Mouse (Mus musculus): ENCODE measurements around the gene Olfr172.

Olfr172 gene

DNA sequence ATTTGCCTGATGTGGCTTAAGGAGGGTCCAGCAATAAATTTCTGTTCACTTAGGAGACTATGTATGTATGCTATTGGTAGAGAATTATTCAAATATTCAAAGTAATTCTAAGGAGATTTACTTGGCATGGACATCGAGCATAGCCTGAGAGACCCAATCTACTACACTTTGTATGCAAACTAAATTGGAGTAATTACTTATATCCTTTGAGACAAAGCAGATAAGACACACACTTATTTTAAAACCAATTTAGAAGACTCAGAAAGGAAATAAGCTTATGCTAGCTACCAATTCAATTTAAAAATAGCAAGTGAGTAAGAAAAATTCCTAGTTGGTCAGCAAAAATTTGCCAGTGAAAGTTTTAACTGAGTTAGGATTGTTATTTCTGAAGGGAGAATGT is at the start of gene Olfr172:
Gene Olfr172 (minus strand): TSS at position 101 of the 400 bp plus-strand sequence.
- DNase-seq (ENCODE audit: low spot score in 2 of 2), result no peak

DNA sequence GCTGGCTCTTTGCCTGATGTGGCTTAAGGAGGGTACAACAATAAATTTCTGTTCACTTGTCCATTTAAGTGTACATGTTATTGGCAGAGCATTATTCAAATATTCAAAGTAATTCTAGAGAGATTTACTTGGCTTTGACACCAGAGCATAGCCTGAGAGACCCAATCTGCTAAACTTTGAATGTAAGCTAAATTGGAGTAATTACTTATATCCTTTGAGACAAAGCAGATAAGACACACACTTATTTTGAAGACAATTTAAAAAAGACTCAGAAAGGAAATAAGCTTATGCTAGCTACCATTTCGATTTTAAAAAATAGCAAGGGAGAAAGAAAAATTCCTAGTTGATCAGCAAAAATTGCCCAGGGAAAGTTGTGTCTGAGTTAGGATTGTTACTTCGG is 37.2 kb upstream of the Olfr172 start, which contains the start of gene Olfr173:
Gene Olfr173 (minus strand): TSS at position 101 of the 400 bp plus-strand sequence.
- no peak for DNase-seq (ENCODE audit: low spot score in 2 of 2)

GRCm38 (mm10) chr16:58756191-58756590 is 6.8 kb downstream of the Olfr172 start:
- DNase-seq (ENCODE audit: low spot score in 2 of 2), result no peak

GRCm38 (mm10) chr16:58751314-58751713 is 11.7 kb downstream of the Olfr172 start:
- DNase-seq (ENCODE audit: low spot score in 2 of 2), result no peak

GRCm38 (mm10) chr16:58746715-58747114 is 16.3 kb downstream of the Olfr172 start:
- DNase-seq (ENCODE audit: low spot score in 2 of 2), result no peak

DNA sequence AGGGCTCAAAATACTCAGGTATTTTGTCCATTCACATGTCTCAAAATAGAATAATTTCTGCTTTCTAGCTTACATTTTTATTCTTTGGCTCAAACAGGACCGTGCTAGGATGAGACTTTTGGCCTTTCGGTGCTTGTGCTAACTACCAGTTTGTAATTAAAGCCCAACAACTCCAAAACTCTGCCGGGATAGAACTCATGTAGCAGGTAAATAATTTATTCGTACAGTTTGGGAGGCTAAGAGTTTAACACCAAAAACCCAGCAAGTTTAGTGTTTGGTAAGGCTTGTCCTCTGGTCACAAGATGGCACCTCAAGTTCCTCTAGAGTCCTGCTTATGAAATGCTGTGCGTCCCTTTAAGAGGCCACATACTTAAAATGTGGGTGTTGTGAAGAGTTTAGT is 22.2 kb downstream of the Olfr172 start:
- DNase-seq (ENCODE audit: low spot score in 2 of 2), result no peak

GRCm38 (mm10) chr16:58738800-58739199 is 24.2 kb downstream of the Olfr172 start:
- DNase-seq (ENCODE audit: low spot score in 2 of 2), result no peak

DNA sequence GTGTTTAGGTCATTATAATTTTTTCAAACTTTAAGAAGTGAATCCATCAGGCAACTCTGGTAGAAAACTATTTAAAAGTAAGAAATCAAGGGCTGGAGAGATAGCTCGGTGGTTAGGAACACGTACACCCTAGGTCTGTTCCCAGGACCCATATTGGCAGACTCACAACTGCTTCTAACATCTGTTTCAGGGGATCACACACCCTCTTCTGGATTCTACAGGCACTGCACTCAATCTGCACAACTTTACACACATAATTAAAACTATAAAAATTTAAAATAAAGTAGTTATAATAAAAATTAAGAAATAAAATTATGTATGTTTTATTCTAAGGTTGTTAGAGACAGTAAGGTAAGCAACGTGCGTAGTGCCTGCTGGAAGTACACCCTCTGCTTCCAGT is 24.8 kb downstream of the Olfr172 start:
- no peak for DNase-seq (ENCODE audit: low spot score in 2 of 2)

DNA sequence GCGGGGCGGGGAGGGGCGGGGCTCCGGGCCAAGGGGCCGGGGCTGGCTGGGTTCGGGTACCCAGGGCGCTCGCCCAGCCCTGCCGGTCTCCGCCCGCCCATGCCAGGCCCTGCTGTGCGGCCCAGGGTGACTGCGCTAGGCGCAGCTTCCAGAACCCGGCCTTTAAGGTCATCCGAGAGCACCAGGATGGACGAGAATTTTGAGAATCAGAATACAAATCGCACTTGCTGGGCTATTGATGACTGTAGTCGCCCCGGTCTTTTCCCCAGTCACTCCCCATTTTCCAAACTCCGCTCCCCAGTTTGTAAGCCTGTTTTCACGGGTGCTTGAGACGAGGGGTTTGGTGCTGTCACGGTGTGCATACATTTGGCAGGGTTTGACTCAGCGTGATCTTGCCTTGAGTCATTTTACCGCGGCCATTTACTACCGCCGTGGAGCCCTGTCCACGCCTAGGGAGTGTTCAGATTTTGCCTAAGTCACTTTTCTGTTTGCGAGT is 34.8 kb downstream of the Olfr172 start:
- no peak for DNase-seq (ENCODE audit: low spot score in 2 of 2)

- DNase-seq (ENCODE audit: low spot score in 2 of 2), result peak; percentile 71 to 88
Observed at GRCm38 (mm10) chr16:58727477-58728131, 35.4 kb downstream of the Olfr172 start, which contains the start of gene Cldnd1. Gene Cldnd1 (plus strand): TSS chr16:58727910.

- no peak for DNase-seq (ENCODE audit: low spot score in 2 of 2)
Observed at GRCm38 (mm10) chr16:58726680-58727476, 36.1 kb downstream of the Olfr172 start.

DNA sequence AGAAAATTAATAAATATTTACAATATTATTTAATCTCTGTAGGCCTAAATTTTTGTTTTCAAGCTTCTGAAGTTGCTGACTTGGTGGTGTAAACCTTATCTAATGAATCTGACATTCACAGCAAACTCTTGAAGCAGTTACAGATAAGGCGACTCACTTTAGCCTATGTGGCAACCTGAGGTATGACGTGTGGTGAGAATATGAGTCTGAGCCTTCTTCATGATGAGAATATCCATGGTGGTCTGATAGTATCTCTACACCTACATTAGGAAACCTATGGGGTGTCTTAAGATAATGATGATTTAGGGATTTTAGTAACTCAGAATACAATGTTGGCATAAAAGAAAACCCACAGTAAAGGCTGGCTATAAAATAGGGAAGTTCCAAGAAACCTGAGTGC is 40.7 kb downstream of the Olfr172 start:
- DNase-seq (ENCODE audit: low spot score in 2 of 2), result no peak

DNA sequence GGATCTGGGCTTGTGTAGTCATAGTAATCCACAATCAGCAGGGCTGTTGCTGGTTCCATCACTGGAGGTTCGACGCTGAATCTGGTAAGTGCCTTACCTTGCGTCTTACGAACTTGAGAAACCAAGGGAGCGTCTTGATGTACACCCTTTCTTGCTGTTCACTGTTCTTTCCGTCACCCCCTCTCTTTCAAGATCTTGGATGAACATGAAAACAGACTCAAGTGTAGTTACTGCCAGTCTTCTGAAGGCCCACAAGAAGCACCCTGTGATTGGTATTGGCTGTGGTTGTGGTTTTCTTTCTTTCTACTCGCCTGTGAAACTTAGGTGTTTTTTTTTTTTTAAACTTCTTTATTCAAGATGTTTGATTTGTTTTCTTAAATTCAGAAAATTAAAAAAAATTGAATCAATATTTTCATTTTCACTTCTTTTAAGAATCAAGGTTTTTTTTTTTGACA is 44.3 kb downstream of the Olfr172 start, which contains the start of gene Gpr15:
Gene Gpr15 (minus strand): TSS at position 405 of the 455 bp plus-strand sequence.
- no peak for DNase-seq (ENCODE audit: low spot score in 2 of 2)

DNA sequence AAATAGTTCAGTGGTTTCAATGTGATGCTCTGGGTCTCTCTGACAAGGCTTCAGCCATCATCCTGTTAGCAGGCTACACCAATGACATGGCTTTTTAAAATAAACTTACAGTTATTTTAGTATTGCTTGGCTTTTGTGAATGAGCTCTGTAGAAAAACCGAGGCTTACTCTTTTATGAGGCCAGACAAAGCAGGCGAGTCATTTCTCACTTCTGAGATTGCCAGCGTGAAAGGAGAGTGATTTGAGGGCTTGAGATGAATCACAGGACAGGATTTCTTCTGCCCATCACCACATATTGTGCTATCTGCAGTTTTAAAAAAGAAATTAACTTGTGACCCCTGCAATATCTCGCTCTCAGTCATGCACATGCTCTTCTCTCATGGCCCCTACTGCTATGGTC is 48.0 kb downstream of the Olfr172 start:
- DNase-seq (ENCODE audit: low spot score in 2 of 2), result no peak

DNA sequence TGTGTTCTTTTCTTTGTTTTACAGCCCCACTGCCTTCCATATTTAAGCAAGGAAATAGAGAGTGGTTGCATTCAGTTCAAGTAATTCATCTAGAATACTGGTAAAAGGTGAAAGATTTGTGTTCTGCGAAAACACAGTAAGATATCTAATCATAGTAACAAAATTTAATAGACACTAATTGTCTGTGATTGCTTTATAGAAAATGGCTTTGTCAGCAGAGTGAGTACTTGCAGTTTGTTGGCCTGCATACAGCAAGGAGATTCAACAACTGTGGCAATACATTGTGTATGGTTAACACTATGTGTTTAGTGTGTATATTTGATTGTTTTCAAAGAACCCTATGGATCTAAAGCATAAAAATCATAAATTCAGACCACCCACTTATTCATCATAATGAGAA is 49.8 kb downstream of the Olfr172 start:
- DNase-seq (ENCODE audit: low spot score in 2 of 2), result no peak

DNA sequence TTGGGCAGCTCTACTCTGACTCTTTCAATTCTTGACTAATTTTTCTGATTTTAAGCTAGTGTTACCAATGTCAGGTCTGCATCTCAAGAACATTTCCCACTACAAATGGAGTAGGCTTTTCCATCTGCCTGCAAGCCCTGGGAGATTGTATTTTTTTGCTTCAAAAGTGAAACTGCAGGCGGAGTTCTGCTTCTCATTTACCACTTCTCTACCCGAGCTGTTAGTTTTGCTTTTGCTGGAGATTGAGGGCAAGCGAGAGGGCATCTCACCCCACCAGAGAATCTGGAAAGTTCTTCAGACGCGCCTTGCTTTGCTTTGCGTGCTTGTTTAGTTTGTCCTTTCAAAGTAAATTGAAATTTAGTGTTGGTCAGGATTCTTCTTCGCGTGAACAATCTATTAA is 50.8 kb downstream of the Olfr172 start:
- DNase-seq (ENCODE audit: low spot score in 2 of 2), result no peak

Data from frontal cortex, postnatal 25 days (tissue).